Mouse (Mus musculus): ENCODE measurements around the gene Ndufs7. TPM values are rescaled to one million over a fixed set of nuclear protein-coding genes. Genes with fewer than 3 reads are reported as not detected.
A peak's percentile ranks its signal among the peaks of the same experiment; 100 is the strongest.

Gene Ndufs7
- total RNA-seq, 4 experiments from 2014 or later, result 192 to 257 (median 232) TPM

GRCm38 (mm10) chr10:80262776-80263365 is 13.9 kb downstream of the Ndufs7 start:
- DNase-seq, result no peak

- DNase-seq, result peak; percentile 99
Observed at GRCm38 (mm10) chr10:80264341-80265148, 15.6 kb downstream of the Ndufs7 start.

- no peak for DNase-seq
Observed at GRCm38 (mm10) chr10:80265149-80265486, 16.2 kb downstream of the Ndufs7 start.

GRCm38 (mm10) chr10:80270099-80270498 is 21.2 kb downstream of the Ndufs7 start:
- DNase-seq, result no peak

- DNase-seq, result no peak
Observed at GRCm38 (mm10) chr10:80270734-80271181, 21.8 kb downstream of the Ndufs7 start.

GRCm38 (mm10) chr10:80271186-80271843 is 22.4 kb downstream of the Ndufs7 start:
- DNase-seq, result no peak

GRCm38 (mm10) chr10:80271870-80272585 is 23.1 kb downstream of the Ndufs7 start:
- DNase-seq, result no peak

GRCm38 (mm10) chr10:80273847-80274246 is 24.9 kb downstream of the Ndufs7 start:
- DNase-seq, result no peak

- DNase-seq, result no peak
Observed at GRCm38 (mm10) chr10:80276238-80276637, 27.3 kb downstream of the Ndufs7 start.

- no peak for DNase-seq
Observed at GRCm38 (mm10) chr10:80278390-80278789, 29.5 kb downstream of the Ndufs7 start.

- no peak for DNase-seq
Observed at GRCm38 (mm10) chr10:80279273-80279672, 30.4 kb downstream of the Ndufs7 start.

GRCm38 (mm10) chr10:80281304-80281703 is 32.4 kb downstream of the Ndufs7 start:
- peak; percentile 68 for DNase-seq

- DNase-seq, result peak; percentile 57
Observed at GRCm38 (mm10) chr10:80281921-80282371, 33.0 kb downstream of the Ndufs7 start.

GRCm38 (mm10) chr10:80282481-80283441 is 33.8 kb downstream of the Ndufs7 start:
- DNase-seq, result no peak

- DNase-seq, result peak; percentile 66
Observed at GRCm38 (mm10) chr10:80285222-80286070, 36.5 kb downstream of the Ndufs7 start.

GRCm38 (mm10) chr10:80288097-80288496 is 39.2 kb downstream of the Ndufs7 start:
- no peak for DNase-seq

- no peak for DNase-seq
Observed at GRCm38 (mm10) chr10:80288657-80289056, 39.7 kb downstream of the Ndufs7 start.

- DNase-seq, result peak; percentile 89
Observed at GRCm38 (mm10) chr10:80292251-80293146, 43.6 kb downstream of the Ndufs7 start, which contains the start of gene Rps15. Gene Rps15 (plus strand): TSS chr10:80292453.

- DNase-seq, result no peak
Observed at GRCm38 (mm10) chr10:80293325-80293724, 44.4 kb downstream of the Ndufs7 start.

All from adrenal gland, adult 8-10 months (tissue).